Mouse (Mus musculus): ENCODE measurements around the gene C1qtnf5. TPM values are rescaled to one million over a fixed set of nuclear protein-coding genes. Genes with fewer than 3 reads are reported as not detected.

C1qtnf5 gene
- total RNA-seq, 2 experiments from 2014 or later: 15.2 to 19.5 TPM

Other genes starting within 250 kb of the C1qtnf5 start
- 10 to 100 TPM; 27.1 to 57.0 TPM for gene Thy1, start 63.9 kb upstream of the C1qtnf5 start, total RNA-seq (2021)
- 100 to 1,000 TPM; 149 to 157 TPM for gene Usp2, start 40.2 kb upstream of the C1qtnf5 start, total RNA-seq (2021)
- not detected for gene Mfrp, start 5.5 kb upstream of the C1qtnf5 start, total RNA-seq (2021)
- gene Gm49380, start 6.3 kb downstream of the C1qtnf5 start, total RNA-seq (2021): under 1 TPM in 1 of 2 experiments, not detected in 1; 0.12 TPM
- 10 to 100 TPM; 10.1 to 11.3 TPM for gene Rnf26, start 6.3 kb downstream of the C1qtnf5 start, total RNA-seq (2021)
- 10 to 100 TPM; 81.2 to 82.3 TPM for gene Mcam, start 27.2 kb downstream of the C1qtnf5 start, total RNA-seq (2021)
- 10 to 100 TPM; 26.4 to 31.2 TPM for gene Cbl, start 126.8 kb downstream of the C1qtnf5 start, total RNA-seq (2021)
- gene Ccdc153, start 133.4 kb downstream of the C1qtnf5 start, total RNA-seq (2021): 1 to 10 TPM in 1 of 2 experiments, not detected in 1; 1.1 TPM
- 1 to 10 TPM; 2.0 to 2.8 TPM for gene Pdzd3, start 144.2 kb downstream of the C1qtnf5 start, total RNA-seq (2021)
- 10 to 100 TPM; 17.3 TPM for gene Nlrx1, start 161.4 kb downstream of the C1qtnf5 start, total RNA-seq (2021)
- under 1 TPM; 0.72 to 0.73 TPM for gene Abcg4, start 181.4 kb downstream of the C1qtnf5 start, total RNA-seq (2021)
- gene Hinfp, start 198.4 kb downstream of the C1qtnf5 start, total RNA-seq (2021): 10 to 100 TPM; 11.0 to 11.4 TPM
- 10 to 100 TPM; 15.8 to 16.6 TPM for gene C2cd2l, start 213.0 kb downstream of the C1qtnf5 start, total RNA-seq (2021)
- 10 to 100 TPM; 18.8 to 21.0 TPM for gene Dpagt1, start 218.8 kb downstream of the C1qtnf5 start, total RNA-seq (2021)
- 10 to 100 TPM; 21.6 to 35.0 TPM for gene H2afx, start 227.4 kb downstream of the C1qtnf5 start, total RNA-seq (2021)
- gene Hmbs, start 237.0 kb downstream of the C1qtnf5 start, total RNA-seq (2021): 10 to 100 TPM; 44.4 to 46.8 TPM

All from heart, postnatal 14 days (tissue).